Mouse (Mus musculus): ENCODE measurements around the gene Sgf29.

GRCm38 (mm10) chr7:126672111-126672510 is 23.0 kb downstream of the Sgf29 start:
- TF ChIP-seq REST (IDR thresholded peaks at IDR 0.05; ENCODE audit: insufficient read depth, insufficient read length) (no peak), E2F4 (IDR thresholded peaks at IDR 0.05; ENCODE audit: insufficient read depth) (no peak), TCF12 (IDR thresholded peaks at IDR 0.05; ENCODE audit: insufficient read depth, poor library complexity, severe bottlenecking) (no peak), POLR2A (IDR thresholded peaks at IDR 0.05; ENCODE audit: insufficient read length, low read depth) (no peak), CEBPB (IDR thresholded peaks at IDR 0.05; ENCODE audit: insufficient read depth, poor library complexity, severe bottlenecking) (no peak), USF1 (IDR thresholded peaks at IDR 0.05; ENCODE audit: low read depth) (no peak), SRF (IDR thresholded peaks at IDR 0.05; ENCODE audit: control insufficient read depth, insufficient read length, low read depth) (no peak), POLR2AphosphoS2 (IDR thresholded peaks at IDR 0.05; ENCODE audit: insufficient read length, low read depth) (no peak), TCF3 (IDR thresholded peaks at IDR 0.05; ENCODE audit: insufficient read length, low read depth) (no peak)
